Mouse (Mus musculus) WW6 (cell line): ENCODE results near the gene Luc7l3.

Experiments used
- DNase-seq: peaks from one replicate; pipeline ENCODE4 v3.0.0-alpha.2; 2013; ENCODE audit warnings: low read depth, low spot score

Luc7l3 gene

GRCm38 (mm10) chr11:94338347-94338746 lies 16.6 kb upstream of the Luc7l3 start:
- DNase-seq = no peak

GRCm38 (mm10) chr11:94336551-94336950 lies 14.8 kb upstream of the Luc7l3 start:
- DNase-seq = no peak

GRCm38 (mm10) chr11:94334386-94334968 lies 12.7 kb upstream of the Luc7l3 start:
- DNase-seq = no peak

- DNase-seq = no peak
These were observed 10.9 kb upstream of the Luc7l3 start for GRCm38 (mm10) chr11:94332726-94333125.

GRCm38 (mm10) chr11:94330211-94330610 lies 8.4 kb upstream of the Luc7l3 start:
- no peak for DNase-seq

GRCm38 (mm10) chr11:94329270-94329891 lies 7.6 kb upstream of the Luc7l3 start:
- DNase-seq = no peak

GRCm38 (mm10) chr11:94328644-94329025 lies 6.8 kb upstream of the Luc7l3 start:
- DNase-seq = no peak

GRCm38 (mm10) chr11:94327693-94328643 lies 6.2 kb upstream of the Luc7l3 start, which contains the start of gene Ankrd40:
Gene Ankrd40 (plus strand): TSS chr11:94328001.
- DNase-seq = peak; percentile 90

GRCm38 (mm10) chr11:94326961-94327411 lies 5.2 kb upstream of the Luc7l3 start:
- DNase-seq = no peak

GRCm38 (mm10) chr11:94324618-94325017 lies 2.8 kb upstream of the Luc7l3 start:
- no peak for DNase-seq

- DNase-seq = no peak
These were observed 1.6 kb upstream of the Luc7l3 start for GRCm38 (mm10) chr11:94323271-94323925.

- DNase-seq = no peak
These were observed 848 bp upstream of the Luc7l3 start for GRCm38 (mm10) chr11:94322636-94323035.

GRCm38 (mm10) chr11:94320969-94321930 lies 538 bp downstream of the Luc7l3 start:
- peak; percentile 36 for DNase-seq

- no peak for DNase-seq
These were observed 3.7 kb downstream of the Luc7l3 start for GRCm38 (mm10) chr11:94318056-94318455.

- no peak for DNase-seq
These were observed 4.3 kb downstream of the Luc7l3 start for GRCm38 (mm10) chr11:94317515-94317914.

GRCm38 (mm10) chr11:94317014-94317413 lies 4.8 kb downstream of the Luc7l3 start:
- DNase-seq = no peak

GRCm38 (mm10) chr11:94316528-94316927 lies 5.3 kb downstream of the Luc7l3 start:
- DNase-seq = no peak

GRCm38 (mm10) chr11:94315308-94315707 lies 6.5 kb downstream of the Luc7l3 start:
- DNase-seq = no peak

GRCm38 (mm10) chr11:94314098-94314652 lies 7.6 kb downstream of the Luc7l3 start:
- DNase-seq = no peak

- no peak for DNase-seq
These were observed 9.1 kb downstream of the Luc7l3 start for GRCm38 (mm10) chr11:94312733-94313132.
